Mouse (Mus musculus): ENCODE measurements around the gene Chd2. TPM values are rescaled to one million over a fixed set of nuclear protein-coding genes. Genes with fewer than 3 reads are reported as not detected.
A peak's percentile ranks its signal among the peaks of the same experiment; 100 is the strongest.

Chd2 gene
- polyA plus RNA-seq, 1 experiment from 2014 or later: 61.7 TPM

DNA sequence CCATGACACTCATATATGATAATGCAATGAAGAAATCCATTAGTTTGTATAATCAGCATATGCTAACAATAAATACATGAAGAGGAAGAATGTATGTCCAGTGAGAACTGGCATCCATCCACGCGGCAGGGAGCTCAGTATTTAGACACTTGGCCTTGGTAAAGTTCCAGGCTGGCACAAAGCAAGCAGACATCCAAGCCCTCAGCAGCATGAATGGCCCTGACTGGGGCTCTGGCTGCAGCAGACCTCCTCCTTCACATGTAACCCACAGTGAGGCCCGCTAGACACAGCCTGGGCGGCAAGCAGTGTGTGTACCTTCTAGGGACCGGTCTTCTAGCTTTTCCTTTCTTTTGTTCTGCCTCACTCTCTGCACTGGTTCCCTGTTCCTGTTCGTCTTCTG lies 34.1 kb downstream of the Chd2 start:
- 91% methylated on average over 6 of the region's 6 CpGs for WGBS
- Histone ChIP-seq H3K4me3 (replicated peaks) (no peak overlapping the region), H3K27me3 (no peaks in the 10 kb centered on the region), H3K4me2 (no peak overlapping the region), H3K36me3 (peaks cover 92% of the 10 kb centered on the region), H3K9ac (no peak overlapping the region), H3K4me1 (no peaks in the 10 kb centered on the region), H3K27ac (no peak overlapping the region), H3K9me3 (replicated peaks) (no peaks in the 10 kb centered on the region)
- ATAC-seq (replicated peaks; ENCODE audit: low FRiP score): no peak

DNA sequence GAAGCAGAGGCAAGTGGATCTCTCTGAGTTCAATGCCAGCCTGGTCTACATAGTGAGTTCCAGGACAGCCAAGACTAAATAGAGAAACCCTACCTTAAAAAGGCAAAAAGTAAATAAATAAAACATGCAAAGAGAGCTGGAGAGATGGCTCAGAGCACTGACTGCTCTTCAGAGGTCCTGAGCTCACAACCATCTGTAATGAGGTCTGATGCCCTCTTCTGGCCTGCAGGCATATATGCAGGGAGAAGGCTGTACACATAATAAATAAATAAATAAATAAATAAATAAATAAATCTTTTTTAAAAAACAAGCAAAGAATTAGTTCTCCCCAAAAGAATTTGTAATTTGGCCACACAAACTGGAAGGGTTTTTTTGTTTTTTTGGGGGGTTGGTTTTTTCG lies 34.8 kb downstream of the Chd2 start:
- no peak for ATAC-seq (replicated peaks; ENCODE audit: low FRiP score)
- H3K27ac ChIP-seq: no peak overlapping the region
- no peaks in the 10 kb centered on the region for H3K27me3 ChIP-seq
- no peak overlapping the region for H3K4me2 ChIP-seq
- 97% methylated on average over 1 of the region's 1 CpGs for WGBS
- H3K4me1 ChIP-seq: no peaks in the 10 kb centered on the region
- no peak overlapping the region for H3K9ac ChIP-seq
- H3K4me3 ChIP-seq (replicated peaks): no peak overlapping the region
- H3K36me3 ChIP-seq: peaks cover 92% of the 10 kb centered on the region
- H3K9me3 ChIP-seq (replicated peaks): no peaks in the 10 kb centered on the region

DNA sequence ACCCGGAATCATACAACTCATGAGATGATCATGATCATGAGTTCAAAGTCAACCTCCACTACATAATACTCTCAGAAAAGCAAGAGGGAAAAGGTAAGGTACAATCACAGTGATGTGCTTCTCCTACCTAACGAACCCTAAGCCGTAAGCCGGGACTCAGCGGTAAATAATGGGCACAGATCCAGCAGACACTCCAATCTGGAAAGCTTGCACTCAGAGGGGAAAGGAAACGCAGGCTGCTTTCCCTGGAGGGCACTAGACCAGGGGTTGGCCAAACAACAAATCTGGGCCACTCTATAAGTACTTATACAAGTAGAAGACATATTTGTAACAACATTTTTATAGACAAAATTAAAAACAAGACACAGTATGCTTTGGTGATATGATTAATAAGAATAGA lies 36.4 kb downstream of the Chd2 start:
- Histone ChIP-seq H3K27me3 (no peaks in the 10 kb centered on the region), H3K27ac (no peak overlapping the region), H3K9me3 (replicated peaks) (no peaks in the 10 kb centered on the region), H3K4me2 (no peak overlapping the region), H3K4me1 (no peaks in the 10 kb centered on the region), H3K9ac (no peak overlapping the region), H3K4me3 (replicated peaks) (no peak overlapping the region), H3K36me3 (peaks cover 92% of the 10 kb centered on the region)
- 89% methylated on average over 6 of the region's 6 CpGs for WGBS
- ATAC-seq (replicated peaks; ENCODE audit: low FRiP score): no peak

DNA sequence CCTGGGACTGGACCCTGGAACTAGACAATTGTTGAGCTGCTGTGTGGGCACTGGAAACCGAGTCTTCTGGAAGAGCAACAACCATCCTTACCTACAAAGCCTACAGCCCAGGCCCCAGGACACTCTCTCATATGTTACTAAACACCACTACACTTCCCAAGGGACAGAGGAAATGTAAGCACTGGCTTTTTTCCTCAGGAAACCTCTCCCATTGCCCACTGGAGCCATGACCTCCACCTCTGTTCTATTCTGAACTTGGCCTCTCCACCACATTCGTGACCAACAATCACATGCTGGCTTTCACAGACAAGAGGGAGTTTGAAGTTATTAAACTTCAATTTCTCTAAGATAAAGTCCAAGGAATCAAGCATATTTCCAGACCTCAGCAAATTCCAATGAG lies 43.4 kb downstream of the Chd2 start:
- Histone ChIP-seq H3K36me3 (peaks cover 88% of the 10 kb centered on the region), H3K4me1 (no peaks in the 10 kb centered on the region), H3K9me3 (replicated peaks) (no peaks in the 10 kb centered on the region), H3K9ac (no peak overlapping the region), H3K4me2 (no peak overlapping the region), H3K27me3 (no peaks in the 10 kb centered on the region), H3K27ac (no peak overlapping the region), H3K4me3 (replicated peaks) (no peak overlapping the region)
- 84% methylated on average over 2 of the region's 2 CpGs for WGBS
- ATAC-seq (replicated peaks; ENCODE audit: low FRiP score): no peak

DNA sequence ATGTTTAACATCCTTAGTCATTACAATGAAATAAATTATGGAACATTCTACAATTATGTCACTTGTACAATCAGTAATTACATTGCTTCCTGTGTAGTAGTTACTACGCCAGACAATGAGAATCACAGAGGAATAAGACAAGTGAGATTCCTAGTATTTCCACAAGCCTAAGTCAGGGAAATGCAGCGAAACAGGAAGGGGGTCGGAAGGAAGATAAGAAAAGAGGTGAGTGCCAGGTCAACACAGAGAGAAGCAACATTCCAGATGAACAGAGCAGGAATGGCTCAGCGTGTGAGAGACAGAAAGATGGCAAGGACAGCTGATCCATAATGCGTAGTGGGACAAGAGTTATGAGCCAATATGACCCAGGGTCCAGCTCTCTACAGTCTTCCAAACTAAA lies 52.4 kb downstream of the Chd2 start:
- H3K9me3 ChIP-seq (replicated peaks): no peaks in the 10 kb centered on the region
- H3K27ac ChIP-seq: 0 out of 2 replicates have a peak overlapping the region, but pooled peaks have one; percentile 22
- H3K27me3 ChIP-seq: no peaks in the 10 kb centered on the region
- no peak overlapping the region for H3K4me3 ChIP-seq (replicated peaks)
- H3K36me3 ChIP-seq: peaks cover 93% of the 10 kb centered on the region
- no peak overlapping the region for H3K4me2 ChIP-seq
- 71% methylated on average over 5 of the region's 5 CpGs for WGBS
- no peaks in the 10 kb centered on the region for H3K4me1 ChIP-seq
- H3K9ac ChIP-seq: no peak overlapping the region
- ATAC-seq (replicated peaks; ENCODE audit: low FRiP score): no peak

DNA sequence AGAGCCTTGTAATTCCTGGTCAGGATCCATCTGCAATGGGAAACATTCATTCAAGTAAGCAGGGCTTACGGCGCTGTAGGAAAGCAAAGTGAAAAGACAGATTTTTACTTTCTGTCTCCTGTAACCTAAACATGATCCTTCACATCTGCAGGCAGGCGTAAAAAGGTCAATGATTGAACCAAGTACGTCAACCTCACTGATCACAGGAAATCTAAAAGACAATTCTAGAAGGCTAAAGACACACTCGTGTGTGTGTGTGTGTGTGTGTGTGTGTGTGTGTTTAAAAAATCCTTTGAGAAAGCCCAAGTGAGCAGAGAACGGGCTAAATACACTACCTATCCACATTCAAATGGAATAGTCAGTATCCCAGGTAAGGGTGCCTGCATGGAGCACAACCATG lies 60.5 kb downstream of the Chd2 start:
- H3K27ac ChIP-seq: no peak overlapping the region
- no peak overlapping the region for H3K4me2 ChIP-seq
- H3K36me3 ChIP-seq: peaks cover 93% of the 10 kb centered on the region
- 54% methylated on average over 6 of the region's 6 CpGs for WGBS
- H3K27me3 ChIP-seq: no peaks in the 10 kb centered on the region
- no peak overlapping the region for H3K4me3 ChIP-seq (replicated peaks)
- no peaks in the 10 kb centered on the region for H3K9me3 ChIP-seq (replicated peaks)
- ATAC-seq (replicated peaks; ENCODE audit: low FRiP score): no peak
- H3K9ac ChIP-seq: no peak overlapping the region
- no peaks in the 10 kb centered on the region for H3K4me1 ChIP-seq

DNA sequence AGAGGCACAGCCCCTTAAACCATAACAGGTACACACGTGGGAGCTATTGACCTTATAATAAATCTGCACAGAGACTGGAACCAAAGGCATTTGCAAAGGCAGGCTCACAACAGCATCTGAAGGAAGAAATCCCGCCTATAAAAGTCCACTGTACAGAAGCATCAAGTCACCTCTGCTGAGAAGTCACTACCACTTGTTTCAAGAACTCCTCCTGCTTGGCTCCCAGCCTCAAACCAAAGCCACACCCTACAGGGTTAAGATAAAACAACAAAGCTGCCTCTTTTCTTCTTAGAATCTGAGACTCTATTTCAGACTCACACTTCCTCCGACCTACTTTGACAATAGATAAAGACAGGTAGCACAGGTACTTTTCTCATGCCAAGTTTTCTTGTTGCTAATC lies 62.1 kb downstream of the Chd2 start:
- H3K4me3 ChIP-seq (replicated peaks): no peak overlapping the region
- H3K4me1 ChIP-seq: no peaks in the 10 kb centered on the region
- H3K9ac ChIP-seq: no peak overlapping the region
- no peak overlapping the region for H3K27ac ChIP-seq
- peaks cover 95% of the 10 kb centered on the region for H3K36me3 ChIP-seq
- H3K27me3 ChIP-seq: no peaks in the 10 kb centered on the region
- 59% methylated on average over 3 of the region's 3 CpGs for WGBS
- no peak overlapping the region for H3K4me2 ChIP-seq
- no peaks in the 10 kb centered on the region for H3K9me3 ChIP-seq (replicated peaks)
- no peak for ATAC-seq (replicated peaks; ENCODE audit: low FRiP score)

DNA sequence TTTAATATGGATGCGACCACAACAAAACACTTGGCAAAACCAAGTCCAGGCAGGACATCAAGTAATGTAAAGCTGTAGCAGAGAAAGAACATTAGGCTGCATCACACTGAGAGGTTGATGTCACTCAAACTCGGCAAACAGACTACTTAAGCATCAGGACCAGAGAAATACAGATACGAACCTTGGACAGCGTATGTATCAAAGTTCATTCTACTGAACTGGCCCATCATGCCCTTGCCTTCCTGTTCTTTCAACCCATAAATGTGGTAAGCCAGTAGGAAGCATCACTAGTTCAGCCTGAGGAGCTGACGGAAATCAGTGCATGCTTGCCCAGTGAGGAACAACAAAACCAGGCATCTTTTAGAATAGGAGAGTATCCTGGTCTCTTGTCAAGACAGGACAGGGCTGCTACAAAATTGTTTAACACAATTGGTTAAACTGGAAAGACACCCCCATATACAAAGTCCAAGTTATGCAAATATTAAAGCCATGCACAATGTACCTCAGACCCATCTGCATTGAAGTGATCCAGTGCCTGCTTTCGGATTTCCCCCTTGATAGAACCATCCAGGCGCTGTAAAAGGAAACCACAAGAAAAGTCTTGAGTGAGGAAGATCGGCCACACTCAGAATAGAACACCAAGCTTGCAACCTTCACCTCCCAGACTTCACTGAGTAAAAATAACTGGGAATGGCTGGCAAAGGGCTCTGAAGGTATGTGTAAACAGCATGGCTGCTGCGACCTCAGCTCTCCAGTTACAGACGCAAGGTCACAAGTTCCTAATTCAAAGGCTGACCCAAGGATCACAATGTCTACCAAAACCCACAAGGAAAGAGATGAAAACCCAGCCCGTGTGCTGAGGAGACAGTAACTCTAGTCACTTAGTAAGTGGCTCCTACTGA lies 63.2 kb downstream of the Chd2 start:
- ATAC-seq (replicated peaks; ENCODE audit: low FRiP score): no peak

DNA sequence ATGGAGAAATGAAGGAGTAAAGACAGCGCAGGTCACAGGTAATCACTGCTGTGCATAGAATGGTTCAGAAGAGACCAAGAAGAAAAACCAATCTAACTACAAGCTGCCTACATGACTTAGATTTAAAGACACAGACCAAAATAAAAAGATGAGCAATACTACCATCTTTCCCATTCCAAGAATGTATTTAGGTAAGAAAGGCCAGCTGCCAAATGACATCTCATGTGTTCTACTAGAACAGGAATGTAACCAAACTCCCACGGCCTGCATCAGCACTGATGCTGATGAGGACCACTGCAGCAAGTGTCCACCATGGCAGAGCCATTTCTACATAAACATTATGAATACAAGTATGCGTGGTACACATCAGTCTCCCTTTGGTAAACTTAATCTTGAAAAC lies 73.9 kb downstream of the Chd2 start:
- no peak overlapping the region for H3K4me3 ChIP-seq (replicated peaks)
- no peak overlapping the region for H3K27ac ChIP-seq
- H3K4me2 ChIP-seq: no peak overlapping the region
- H3K9ac ChIP-seq: no peak overlapping the region
- WGBS: 95% methylated on average over 3 of the region's 3 CpGs
- ATAC-seq (replicated peaks; ENCODE audit: low FRiP score): no peak
- H3K36me3 ChIP-seq: peaks cover 94% of the 10 kb centered on the region
- H3K4me1 ChIP-seq: no peaks in the 10 kb centered on the region
- no peaks in the 10 kb centered on the region for H3K9me3 ChIP-seq (replicated peaks)
- H3K27me3 ChIP-seq: no peaks in the 10 kb centered on the region

More for the DNA sequence above, 63.2 kb downstream of the Chd2 start:
- Histone ChIP-seq H3K27me3 (no peaks in the 10 kb centered on the region), H3K4me2 (no peak overlapping the region), H3K9ac (no peak overlapping the region), H3K36me3 (peaks cover 98% of the 10 kb centered on the region), H3K4me1 (no peaks in the 10 kb centered on the region), H3K9me3 (replicated peaks) (no peaks in the 10 kb centered on the region), H3K4me3 (replicated peaks) (no peak overlapping the region), H3K27ac (no peak overlapping the region)
- 76% methylated on average over 11 of the region's 11 CpGs for WGBS

DNA sequence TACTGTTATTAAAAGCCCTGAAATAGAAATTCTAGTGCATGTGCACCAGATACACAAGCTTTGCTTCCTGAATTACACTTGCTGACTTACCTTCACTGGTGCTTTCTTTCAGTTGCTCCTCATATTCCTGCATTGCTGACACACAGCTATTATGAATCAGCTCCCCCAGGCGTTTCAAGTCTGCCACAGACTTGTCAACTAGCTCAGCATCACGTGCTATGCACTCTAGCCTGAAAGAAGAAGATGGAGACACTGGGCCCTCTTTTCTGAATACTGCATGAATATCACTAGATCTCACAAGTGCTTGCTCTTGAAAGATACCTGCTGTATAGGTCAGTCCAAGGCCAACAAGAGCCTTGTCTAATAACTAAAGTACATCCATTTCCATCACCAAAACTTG lies 78.1 kb downstream of the Chd2 start:
- no peak overlapping the region for H3K4me3 ChIP-seq (replicated peaks)
- 90% methylated on average over 2 of the region's 2 CpGs for WGBS
- H3K9me3 ChIP-seq (replicated peaks): no peaks in the 10 kb centered on the region
- no peaks in the 10 kb centered on the region for H3K27me3 ChIP-seq
- no peaks in the 10 kb centered on the region for H3K4me1 ChIP-seq
- no peak overlapping the region for H3K4me2 ChIP-seq
- peaks cover 94% of the 10 kb centered on the region for H3K36me3 ChIP-seq
- H3K9ac ChIP-seq: no peak overlapping the region
- no peak for ATAC-seq (replicated peaks; ENCODE audit: low FRiP score)
- H3K27ac ChIP-seq: no peak overlapping the region

DNA sequence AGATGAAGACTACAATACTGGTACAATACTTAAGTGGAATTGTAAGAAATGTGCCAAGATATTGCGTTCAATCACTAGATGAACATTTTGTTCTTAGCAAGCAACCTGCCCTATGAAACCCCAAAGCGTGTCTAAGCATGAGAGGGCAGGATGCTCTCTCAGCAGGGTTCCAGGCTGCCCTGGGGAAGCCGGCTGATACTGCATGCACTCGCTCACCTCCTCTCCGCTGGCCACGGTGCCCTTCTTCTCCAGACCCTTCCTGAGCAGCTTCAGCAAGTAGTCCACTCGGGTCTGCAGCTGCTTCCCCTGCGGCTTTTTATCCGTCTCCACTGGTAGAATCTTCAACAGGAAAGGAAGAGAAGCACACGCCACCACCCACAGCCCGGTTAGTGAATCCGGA lies 87.5 kb downstream of the Chd2 start:
- Histone ChIP-seq H3K4me1 (no peaks in the 10 kb centered on the region), H3K4me3 (replicated peaks) (no peak overlapping the region), H3K27me3 (no peaks in the 10 kb centered on the region), H3K27ac (no peak overlapping the region), H3K4me2 (no peak overlapping the region), H3K9me3 (replicated peaks) (no peaks in the 10 kb centered on the region), H3K36me3 (peaks cover 96% of the 10 kb centered on the region), H3K9ac (no peak overlapping the region)
- ATAC-seq (replicated peaks; ENCODE audit: low FRiP score): no peak
- 92% methylated on average over 12 of the region's 12 CpGs for WGBS

DNA sequence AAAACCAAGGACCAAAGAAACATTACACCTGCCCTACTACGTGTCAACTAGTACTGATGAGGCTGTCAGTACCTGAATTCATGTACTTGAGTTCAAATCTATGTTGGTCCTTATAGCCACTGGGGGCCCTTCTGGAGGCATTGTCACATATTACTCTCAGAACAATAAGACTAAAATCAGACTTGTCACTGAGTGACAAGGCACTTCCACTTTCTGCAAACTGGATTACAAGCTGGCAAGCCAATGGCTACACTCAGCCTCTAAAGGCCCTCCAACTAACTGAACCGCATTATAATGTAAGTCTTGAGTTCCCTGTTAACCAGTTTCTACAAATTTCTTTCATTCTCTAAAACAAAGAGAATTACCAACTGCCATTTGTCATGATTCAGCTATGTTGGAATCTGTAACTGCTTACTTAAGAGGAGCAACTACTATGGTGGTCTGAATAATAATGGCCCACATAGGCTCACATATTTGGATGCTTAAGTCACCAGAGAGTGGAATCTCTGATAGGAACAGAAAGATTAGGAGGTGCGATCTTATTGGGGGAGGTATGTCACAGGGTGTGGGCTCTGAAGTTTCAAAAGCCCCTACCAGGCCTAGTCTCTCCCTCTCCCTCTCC lies 89.3 kb downstream of the Chd2 start:
- Histone ChIP-seq H3K36me3 (peaks cover 97% of the 10 kb centered on the region), H3K4me2 (no peak overlapping the region), H3K27ac (no peak overlapping the region), H3K27me3 (no peaks in the 10 kb centered on the region), H3K4me3 (replicated peaks) (no peak overlapping the region), H3K9ac (no peak overlapping the region), H3K4me1 (no peaks in the 10 kb centered on the region), H3K9me3 (replicated peaks) (no peaks in the 10 kb centered on the region)
- no peak for ATAC-seq (replicated peaks; ENCODE audit: low FRiP score)
- 92% methylated on average over 3 of the region's 3 CpGs for WGBS
